Mouse (Mus musculus): Measurements from ENCODE around the gene Spg7.
"Not testable (repeated sequence)": the region's sequence is repeated elsewhere in the genome, so short reads cannot be mapped to it uniquely, and the experiment has no call there.

Spg7 gene

DNA sequence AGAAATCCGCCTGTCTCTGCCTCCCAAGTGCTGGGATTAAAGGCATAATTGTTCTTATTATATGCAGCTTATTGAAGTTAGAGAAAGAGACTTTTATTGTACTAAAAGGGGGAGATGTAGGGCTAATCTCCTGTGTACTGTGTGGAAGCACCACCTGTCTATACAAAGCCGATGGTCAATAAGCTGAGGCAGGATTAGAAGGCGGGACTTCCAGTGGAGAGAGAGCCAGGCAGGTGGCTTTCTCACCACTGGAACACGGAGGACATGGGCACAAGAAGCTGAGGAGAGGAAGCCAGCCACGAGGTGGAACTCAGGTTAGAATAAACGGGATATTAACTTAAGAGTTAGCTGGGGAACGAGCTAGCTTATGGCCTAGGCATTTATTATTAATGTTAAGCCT, at the start of gene Spg7:
Spg7 (plus strand) TSS at position 222 of the 400 bp plus-strand sequence.
- DNase-seq (ENCODE audit: low spot score in 2 of 2): no peak

DNA sequence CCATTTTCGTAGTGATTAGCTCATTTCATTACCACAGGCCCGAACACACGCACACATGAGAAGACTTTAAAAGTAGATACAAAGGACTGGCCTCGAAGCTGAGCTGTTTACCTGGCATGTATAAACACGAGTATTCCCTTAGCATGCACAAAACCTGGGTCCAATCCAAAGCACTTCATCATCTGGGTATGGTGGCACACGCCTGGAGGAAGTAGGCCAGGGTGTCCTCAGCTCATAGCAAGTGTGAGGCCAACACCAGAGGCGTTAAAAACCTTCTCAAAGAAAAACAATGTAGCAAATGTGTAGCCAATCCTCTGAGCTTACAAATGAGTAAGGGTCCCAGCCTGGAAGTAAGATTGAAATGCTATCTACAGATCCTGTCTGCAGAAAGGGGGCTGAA, 48.3 kb upstream of the Spg7 start:
- no peak for DNase-seq (ENCODE audit: low spot score in 2 of 2)

DNA sequence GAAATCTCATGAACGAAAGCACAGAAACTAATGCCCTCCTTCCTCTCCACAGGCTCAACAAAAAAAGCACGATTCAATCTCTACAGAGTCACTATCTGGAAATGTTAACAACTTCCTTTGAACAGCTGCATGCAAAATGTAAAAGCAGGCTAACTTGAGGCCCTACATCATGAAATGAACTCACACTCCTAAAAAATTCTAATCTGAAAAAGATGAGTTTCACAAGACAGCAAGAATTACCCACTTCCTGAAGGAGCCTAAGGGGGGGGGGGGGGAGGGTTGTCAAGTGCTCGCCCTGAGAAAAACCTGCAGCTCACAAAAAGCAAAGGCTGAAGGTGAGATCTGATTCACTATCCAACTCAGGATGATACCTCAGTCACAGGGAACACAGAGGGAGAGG, 47.7 kb upstream of the Spg7 start:
- no peak for DNase-seq (ENCODE audit: low spot score in 2 of 2)

DNA sequence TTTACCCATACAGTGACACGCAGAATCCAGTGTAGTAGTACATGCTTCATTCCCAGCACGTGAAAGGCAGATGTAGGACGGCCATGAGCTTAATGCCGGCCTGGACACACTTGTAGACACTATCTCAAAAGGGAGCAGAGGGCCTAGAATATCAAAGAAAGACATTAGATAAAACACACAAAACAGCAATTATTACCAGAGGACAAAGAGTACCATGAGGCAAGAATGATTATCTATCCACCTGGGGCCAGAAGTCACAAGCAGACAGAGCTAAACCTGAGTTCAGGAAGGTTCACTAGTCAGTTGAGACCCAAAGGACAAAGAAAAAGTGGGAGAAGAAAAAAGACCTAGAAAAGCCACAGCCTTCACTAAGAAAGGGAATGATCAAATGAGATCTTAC, 45.6 kb upstream of the Spg7 start:
- DNase-seq (ENCODE audit: low spot score in 2 of 2): no peak

DNA sequence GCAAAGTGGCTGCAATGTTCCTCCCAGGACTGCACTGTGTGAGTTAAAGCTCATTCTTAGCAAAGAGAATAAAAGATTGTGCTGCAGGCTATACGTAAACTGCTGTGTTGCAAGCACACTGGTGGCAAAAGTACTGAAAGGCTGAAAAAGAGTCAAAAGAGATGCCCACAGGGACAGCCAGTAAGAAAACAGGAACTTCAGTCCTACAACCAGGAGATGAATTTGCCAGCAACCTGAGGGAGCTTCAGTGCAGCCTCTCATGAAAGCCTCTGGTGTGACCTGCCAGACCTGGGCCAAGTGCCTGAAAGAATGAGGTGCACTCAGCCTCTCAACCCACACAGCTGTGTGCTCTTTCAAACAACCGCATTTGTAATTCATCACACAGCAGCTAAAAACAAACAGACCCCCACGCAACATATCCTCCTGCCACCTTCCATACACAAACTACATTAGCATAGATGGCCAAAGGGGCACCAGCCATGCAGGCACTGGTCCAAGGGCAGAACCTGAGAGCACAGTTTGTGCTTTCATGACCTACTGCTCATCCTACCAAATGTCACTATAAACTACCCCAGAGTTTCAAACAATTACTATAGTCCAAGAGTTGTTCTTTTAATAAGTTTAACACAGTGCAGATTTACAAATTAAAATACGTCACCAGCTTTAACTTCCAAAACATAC, 44.1 kb upstream of the Spg7 start:
- DNase-seq (ENCODE audit: low spot score in 2 of 2): no peak

DNA sequence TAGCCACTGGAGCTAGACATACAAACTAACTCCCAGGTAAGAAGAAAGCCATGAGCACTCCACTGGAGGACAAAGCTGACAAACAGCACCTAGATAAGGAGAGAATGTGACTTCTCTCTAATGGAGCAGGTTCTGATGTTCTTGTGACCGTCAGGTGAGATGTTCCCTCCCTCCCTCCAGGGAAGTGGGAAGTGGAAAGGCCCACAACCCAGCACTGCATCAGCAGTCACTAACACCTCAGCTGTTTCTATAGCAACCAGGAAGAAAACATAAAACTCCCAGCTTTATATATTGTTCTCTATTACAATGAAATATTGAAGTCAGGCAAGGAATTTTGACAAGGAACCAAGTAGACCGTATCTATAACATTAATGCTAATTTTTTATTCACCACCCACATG, 42.7 kb upstream of the Spg7 start:
- DNase-seq (ENCODE audit: low spot score in 2 of 2): no peak

DNA sequence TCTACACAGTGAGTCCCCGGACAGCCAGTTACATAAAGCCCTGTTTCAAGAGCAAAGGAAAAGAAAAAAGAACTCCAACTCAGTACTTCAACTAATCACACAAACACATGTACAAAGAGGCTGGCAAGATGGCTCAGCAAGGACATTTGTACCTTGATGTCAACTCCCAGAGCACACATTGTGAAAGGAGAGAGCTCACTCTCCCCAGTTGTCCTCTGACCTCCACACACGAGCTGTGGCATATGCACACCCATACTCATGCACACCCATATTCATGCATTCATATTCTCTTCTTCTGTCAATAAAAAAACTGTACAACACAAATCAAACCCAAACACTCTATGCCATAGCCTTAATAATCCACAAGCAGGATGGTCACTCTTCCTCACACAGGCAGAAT, 41.9 kb upstream of the Spg7 start:
- no peak for DNase-seq (ENCODE audit: low spot score in 2 of 2)

DNA sequence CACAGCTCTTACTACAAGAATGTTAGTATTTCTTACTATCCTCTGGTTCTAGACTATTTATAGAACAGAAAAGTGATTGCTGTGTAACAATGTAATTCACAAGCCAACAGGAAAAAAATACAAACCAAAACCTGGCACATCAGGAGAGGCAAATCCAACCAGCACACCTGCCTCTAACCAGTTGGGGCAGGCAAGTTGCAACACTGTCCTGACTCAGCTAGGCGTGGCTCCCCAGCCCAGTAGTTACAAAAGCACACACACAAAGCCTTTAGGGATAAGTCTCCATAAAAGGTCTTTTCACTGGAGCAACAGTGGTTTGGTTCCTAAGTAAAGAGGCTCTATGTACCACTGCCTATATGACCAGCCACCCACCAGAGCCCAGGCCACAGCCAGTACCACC, 41.5 kb upstream of the Spg7 start:
- DNase-seq (ENCODE audit: low spot score in 2 of 2): no peak

DNA sequence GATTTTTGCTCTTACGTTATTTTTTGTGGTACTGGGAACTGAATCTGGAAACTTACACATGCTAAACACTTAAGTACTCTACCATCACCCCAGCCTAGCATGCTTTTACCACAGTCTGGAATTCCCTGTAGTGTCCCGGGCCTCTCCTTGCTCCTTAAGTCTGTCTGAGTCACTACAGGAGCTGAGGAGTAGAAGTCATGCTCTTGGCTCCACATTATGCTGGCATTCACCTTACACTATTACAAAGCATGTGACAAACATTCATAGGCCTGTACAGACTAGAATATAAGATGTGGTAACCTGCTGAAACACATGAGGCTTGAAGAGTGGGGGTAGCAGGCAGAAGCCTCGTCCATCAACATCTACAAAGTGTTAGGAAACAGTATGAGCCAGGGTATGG, 40.0 kb upstream of the Spg7 start:
- no peak for DNase-seq (ENCODE audit: low spot score in 2 of 2)

DNA sequence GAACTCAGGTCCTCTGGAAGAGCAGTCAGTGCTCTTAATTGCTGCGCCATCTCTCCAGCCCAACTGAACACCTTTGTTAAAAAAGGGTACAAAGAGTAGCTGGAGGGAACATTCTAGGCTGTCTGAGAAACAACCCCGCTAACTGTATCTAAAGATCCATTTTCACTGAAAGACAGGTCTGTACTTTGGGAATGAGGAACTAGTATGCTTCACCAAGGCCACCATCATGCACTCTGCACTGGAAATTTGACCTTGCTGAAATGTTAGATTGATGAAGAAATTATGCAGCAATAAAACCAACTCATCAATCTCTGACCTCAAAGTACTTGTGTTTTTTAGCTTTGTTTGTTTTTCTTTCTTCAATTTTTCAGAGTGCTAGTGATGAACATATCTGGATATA, 38.5 kb upstream of the Spg7 start:
- no peak for DNase-seq (ENCODE audit: low spot score in 2 of 2)

DNA sequence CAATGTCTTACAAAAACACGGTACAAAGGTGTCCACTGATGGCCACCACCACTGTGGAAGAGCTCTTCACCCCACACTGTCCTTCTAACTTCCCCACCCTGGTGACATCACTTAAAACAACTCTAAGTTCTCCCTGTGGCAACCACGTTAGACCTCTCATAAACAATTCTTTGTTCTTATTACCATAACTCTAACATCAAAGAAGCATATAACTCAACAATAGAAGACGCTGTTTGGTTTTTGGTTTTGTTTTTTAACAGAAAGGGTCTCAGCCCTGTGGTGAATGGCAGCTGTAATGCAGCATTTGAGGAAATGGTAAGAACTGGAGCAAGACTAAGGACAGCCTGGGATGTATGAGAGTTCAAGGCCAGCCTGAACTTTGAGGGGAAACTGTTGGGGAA, 36.8 kb upstream of the Spg7 start:
- no peak for DNase-seq (ENCODE audit: low spot score in 2 of 2)

DNA sequence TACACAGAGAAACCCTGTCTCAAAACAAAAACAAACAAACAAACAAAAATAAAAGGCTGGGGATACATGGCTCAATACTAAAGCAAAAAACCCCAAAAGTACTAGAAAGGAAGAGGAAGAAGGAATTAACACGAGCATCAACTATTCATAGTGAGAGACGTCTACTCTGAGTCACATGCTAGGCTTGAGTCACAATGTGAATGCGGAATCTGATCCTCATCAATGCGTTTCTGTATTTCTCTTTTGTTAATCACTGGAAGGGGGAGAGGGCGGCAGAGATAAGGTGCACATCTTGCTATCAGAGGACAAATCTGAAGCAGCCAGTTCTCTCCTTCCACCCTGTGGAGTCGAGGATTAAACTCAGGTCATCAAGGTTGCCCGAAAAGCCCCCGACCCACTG, 35.0 kb upstream of the Spg7 start:
- DNase-seq (ENCODE audit: low spot score in 2 of 2): no peak

DNA sequence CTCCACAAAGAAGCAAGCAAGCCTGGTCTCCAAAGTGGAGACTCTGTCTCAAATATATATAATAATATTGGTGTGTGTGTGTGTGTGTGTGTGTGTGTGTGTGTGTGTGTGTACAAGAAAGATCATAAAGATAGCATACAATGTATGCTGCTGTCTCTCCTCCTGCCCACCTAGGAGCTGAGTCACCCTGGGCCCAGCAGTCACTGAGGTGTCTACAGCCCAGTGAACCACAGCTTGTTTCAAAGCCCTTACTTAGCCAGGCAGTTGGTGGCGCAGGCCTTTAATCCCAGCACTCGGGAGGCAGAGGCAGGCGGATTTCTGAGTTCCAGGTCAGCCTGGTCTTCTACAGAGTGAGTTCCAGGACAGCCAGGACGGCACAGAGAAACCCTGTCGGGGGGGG, 32.7 kb upstream of the Spg7 start:
- not testable (repeated sequence) for DNase-seq (ENCODE audit: low spot score in 2 of 2)

DNA sequence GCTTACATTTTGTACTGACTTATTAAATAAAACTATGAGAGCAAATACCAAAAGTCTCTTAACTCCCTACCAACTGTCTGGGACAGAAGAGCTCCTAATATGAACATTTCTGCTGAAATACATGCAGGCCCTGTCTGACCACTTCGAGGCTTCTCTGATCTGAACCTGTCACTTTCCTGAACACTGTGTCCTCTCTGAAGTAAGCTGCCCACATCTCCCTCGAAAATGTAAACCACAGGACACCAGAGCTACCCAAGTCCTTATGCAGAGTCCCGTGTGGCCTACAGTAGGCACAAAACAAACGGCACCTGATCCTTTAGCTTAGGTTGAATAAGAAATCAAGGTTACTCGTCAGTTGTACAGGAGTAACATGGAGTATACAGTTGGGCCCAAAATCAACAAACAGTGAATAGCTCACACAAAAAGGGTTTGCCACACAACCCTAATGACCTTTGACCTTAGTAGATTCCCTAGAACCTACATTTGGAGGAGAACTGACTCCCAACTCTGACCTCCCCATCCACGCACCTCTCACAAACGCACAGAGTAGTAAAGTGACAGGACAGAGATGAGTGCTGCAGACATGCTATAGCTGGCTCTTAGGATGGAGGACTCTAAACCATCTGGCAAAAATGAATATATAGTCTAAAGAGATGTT, 31.3 kb upstream of the Spg7 start:
- no peak for DNase-seq (ENCODE audit: low spot score in 2 of 2)

DNA sequence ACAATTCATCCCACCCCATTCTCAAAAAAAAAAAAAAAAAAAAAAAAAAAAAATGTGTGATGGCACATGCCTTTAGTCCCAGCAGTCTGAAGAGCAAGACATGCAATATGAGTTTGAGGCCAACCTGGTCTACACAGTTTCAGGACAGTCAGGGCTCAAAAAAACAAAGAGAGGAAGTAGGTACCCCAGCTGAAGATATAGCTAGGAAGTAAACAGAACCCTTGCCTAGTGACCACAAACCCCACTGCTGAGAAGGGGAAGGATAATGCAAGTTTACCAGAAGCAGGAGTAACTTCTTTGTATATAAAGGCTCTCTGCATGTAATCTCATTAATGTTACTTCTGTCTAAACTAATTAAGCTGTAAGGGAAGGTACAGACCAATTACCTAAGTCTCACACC, 30.0 kb upstream of the Spg7 start:
- DNase-seq (ENCODE audit: low spot score in 2 of 2): no peak

DNA sequence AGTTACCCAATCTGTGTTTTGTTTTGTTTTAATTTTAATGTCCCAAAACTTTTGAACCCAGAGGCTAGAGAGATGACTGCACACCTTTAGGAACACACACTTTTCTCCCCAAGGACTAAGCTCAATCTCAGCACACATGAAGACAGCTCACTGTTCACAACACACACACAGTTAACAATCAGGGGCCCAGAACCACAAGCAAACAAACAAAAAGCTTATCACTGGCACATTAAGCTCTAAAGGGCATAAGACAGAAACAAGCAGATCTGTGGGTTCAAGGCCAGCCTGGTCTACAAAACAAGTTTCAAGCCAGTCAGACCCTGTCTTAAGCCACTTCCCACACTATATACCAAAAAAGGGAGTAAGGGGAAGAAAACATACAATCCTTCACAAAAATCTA, 29.3 kb upstream of the Spg7 start:
- no peak for DNase-seq (ENCODE audit: low spot score in 2 of 2)

DNA sequence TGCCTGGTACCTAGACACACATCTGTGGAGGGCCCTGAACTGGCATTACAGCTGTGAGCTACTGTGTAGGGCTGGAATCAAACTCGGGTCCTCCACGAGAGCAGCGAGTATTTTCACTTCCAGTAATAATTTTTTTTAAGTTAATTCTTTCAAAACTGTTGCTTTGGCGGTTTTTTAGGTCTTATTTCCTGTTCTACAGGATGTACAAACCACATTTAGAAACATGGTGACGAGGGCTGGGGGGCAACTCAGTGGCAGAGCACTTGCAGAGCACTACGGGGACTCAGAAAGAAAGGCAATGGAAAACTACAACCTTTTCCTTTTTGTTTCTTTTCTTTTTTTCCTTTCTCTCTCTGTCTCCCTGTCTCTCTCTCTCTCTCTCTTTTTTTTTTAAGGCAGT, 28.6 kb upstream of the Spg7 start:
- DNase-seq (ENCODE audit: low spot score in 2 of 2): no peak

DNA sequence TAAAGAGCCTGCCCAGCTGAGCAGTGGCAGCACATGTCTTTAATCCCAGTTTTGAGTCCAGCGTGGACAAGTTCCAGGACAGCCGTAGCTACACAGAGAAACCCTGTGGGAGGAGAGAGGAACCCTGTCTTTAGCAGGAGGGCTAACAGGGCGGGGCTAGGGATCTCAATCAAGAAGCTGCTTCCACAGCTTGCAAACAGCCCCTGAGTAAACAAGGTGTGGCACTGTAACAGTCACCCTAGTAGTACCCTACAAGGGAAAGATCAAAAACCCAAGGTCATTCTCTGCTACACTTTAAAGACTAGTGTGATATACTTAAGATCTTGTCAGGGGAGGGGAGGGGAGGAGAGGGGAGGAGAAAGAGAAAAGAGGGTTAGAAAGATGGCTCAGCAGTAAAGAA, 25.8 kb upstream of the Spg7 start:
- no peak for DNase-seq (ENCODE audit: low spot score in 2 of 2)

DNA sequence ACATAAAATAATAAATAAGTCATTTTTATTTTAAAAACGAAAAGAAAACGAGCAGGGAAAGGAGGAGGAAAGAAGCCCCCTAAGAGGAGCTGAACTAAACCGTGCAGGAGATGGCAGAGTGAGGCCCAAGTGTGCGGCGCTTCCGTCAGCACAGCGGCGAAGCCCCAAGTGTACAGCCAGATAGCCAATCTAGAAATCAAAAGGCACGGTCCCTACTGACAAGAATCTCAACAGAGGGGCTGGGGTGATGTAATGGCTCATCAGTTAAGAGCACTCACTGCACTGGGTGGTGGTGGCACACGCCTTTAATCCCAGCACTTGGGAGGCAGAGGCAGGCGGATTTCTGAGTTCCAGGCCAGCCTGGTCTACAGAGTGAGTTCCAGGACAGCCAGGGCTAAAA, 25.3 kb upstream of the Spg7 start:
- no peak for DNase-seq (ENCODE audit: low spot score in 2 of 2)

DNA sequence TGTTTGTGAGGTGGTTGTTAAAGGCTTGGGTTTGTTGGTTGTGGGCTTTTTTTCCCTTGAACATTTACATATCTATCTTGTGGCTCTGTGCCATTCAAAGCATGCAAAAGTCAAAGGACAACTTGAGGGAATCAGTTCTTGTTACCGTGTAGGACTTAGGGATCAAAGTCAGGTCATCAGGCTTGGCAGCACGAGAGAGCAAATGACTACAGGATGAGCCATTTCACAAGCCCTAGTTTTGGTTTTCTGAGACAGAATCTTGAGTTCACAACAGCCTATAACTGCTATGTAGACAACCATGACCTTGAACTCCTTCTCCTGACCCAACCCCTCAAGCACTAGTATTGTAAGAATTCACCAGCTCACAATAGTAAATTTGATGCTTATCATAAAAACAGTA, 24.4 kb upstream of the Spg7 start:
- no peak for DNase-seq (ENCODE audit: low spot score in 2 of 2)

DNA sequence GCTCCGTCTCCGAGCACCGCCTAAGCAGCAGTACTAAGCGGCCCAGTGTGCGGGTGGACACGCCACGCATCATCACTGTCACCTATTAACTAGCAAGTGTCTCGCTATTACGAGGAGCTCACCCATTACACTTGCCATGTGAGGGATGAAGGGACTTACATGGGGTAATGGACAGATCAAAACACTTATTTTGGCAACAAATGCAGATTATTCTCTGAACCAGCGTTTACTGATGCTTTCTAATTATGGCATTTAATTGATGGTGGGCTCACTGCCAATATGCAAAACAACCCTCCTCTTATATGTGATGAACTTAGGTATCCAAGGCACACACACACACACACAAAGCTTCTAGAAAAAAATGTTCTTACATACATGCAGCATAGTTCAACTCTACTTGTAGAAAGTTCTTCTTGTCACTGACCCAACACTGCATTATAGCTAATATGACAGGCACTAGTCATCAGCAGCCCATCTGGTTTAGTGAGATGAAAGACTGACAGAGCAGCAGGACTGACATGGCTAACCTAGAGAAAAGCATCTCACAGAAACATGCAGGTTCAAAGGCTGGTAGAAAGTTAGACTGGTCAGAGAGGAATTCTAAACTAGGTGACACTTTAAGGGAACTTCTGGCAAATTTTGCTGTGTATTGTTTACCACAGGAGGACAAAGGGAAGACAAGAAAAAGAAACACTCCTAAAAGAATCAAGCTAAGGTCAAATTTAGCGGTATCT, 23.2 kb upstream of the Spg7 start:
- no peak for DNase-seq (ENCODE audit: low spot score in 2 of 2)

DNA sequence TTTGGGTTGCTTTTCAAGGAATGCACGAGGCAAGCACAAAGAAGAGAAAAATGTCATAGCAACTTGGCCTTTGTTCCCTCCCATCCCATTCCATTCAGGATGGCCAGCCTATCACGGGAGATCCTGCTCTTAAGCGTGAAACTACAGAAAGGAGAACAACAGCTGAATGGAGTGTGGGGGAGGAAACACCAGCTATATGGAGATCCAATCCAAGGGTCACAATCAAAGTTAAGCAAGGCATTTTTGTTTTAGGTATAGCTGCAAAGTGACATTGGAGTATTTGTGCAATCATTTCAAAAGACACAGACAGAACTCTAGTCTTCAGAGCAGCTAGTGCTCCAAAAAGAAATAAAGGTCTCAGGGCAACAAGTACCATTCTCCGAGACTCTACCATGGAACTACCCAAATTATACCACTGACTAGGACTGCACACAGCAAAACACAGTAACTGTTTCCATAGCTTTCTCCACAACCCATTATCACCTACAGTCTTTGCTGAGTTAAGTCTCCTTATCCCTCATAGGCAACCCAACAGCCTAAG, 22.6 kb upstream of the Spg7 start:
- DNase-seq (ENCODE audit: low spot score in 2 of 2): no peak
